Mouse (Mus musculus) heart, adult 2 months (tissue): ENCODE results near the gene Col1a1. TPM values are rescaled to one million over a fixed set of nuclear protein-coding genes. Genes with fewer than 3 reads are reported as not detected.

Experiments
- DNase-seq, 2 experiments: peaks; one replicate each; pipeline ENCODE4 v3.0.0; 2021
- H3K27ac ChIP-seq: fragments of 200-600 bp; 2 replicates; pipeline ENCODE4 v1.8.1; 2022
- H3K27me3 ChIP-seq: fragments of 200-500 bp; 2 replicates; pipeline ENCODE4 v1.6.1; 2012; ENCODE audit warnings: mild to moderate bottlenecking, low read length, inconsistent platforms, mixed read lengths; ENCODE audit not compliant: control insufficient read depth, insufficient read depth
- H3K36me3 ChIP-seq: fragments of 200-500 bp; 2 replicates; pipeline ENCODE4 v1.6.1; 2012; ENCODE audit warnings: low read length, inconsistent platforms; ENCODE audit not compliant: control insufficient read depth, insufficient read depth
- H3K4me1 ChIP-seq: fragments of 200-500 bp; 2 replicates; pipeline ENCODE4 v1.6.1; 2011; ENCODE audit warnings: low read length; ENCODE audit not compliant: control insufficient read depth, insufficient read depth
- H3K4me3 ChIP-seq: fragments of 200-600 bp; 2 replicates; pipeline ENCODE4 v1.8.1; 2022
- H3K79me2 ChIP-seq: fragments of 200-500 bp; replicated peaks from 2 replicates; pipeline ENCODE4 v1.6.1; 2012; ENCODE audit warnings: mild to moderate bottlenecking, inconsistent platforms, low read length, moderate library complexity, mixed read lengths; ENCODE audit not compliant: control insufficient read depth, insufficient read depth
- H3K9ac ChIP-seq: fragments of 200-500 bp; 2 replicates; pipeline ENCODE4 v1.6.1; 2012; ENCODE audit warnings: low read depth, mild to moderate bottlenecking, control low read depth, inconsistent platforms, low read length, mixed read lengths
- CTCF ChIP-seq: fragments of 200-600 bp; IDR thresholded peaks from 2 replicates; pipeline ENCODE4 v1.8.1; 2022; ENCODE audit warnings: antibody characterized with exemption, mild to moderate bottlenecking, moderate library complexity
- EP300 ChIP-seq: fragments of 200-500 bp; IDR thresholded peaks from 2 replicates; pipeline ENCODE4 v1.6.1; 2011; ENCODE audit warnings: low read depth, low read length, control low read depth; ENCODE audit not compliant: insufficient read depth
- POLR2A ChIP-seq: fragments of 200-500 bp; IDR thresholded peaks from 2 replicates; pipeline ENCODE4 v1.6.1; 2011; ENCODE audit warnings: mild to moderate bottlenecking, low read depth, low read length, control low read depth; ENCODE audit not compliant: insufficient read depth
- WGBS: fragments of 180-500 bp; shearing (Covaris S2); methylation state at CpG from one replicate; pipeline ENCODE4 v1.1.7; 2018; 5-methylcytosine and 5-hydroxymethylcytosine counted together
- intact Hi-C: fragments of 180-260 bp; cut with DNase I; formaldehyde crosslinking; loops from one replicate; pipeline ENCODE4 v1.15.1; 2025
- polyA plus RNA-seq: library from polyadenylated mRNA; depleted of rRNA; stranded (reverse); fragments of >200 nt; gene quantifications from 2 replicates; pipeline ENCODE4 v1.2.3, GENCODE M21; 2012
- total RNA-seq, 2 experiments: library from RNA; stranded (reverse); gene quantifications; 2 replicates each; pipeline ENCODE4 v1.2.3; 2021

Col1a1 gene
- total and polyA plus RNA-seq, 3 experiments = 51.1 to 82.4 (median 67.7) TPM

GRCm38 (mm10) chr11:94979462-94980179, 43.6 kb downstream of the Col1a1 start:
- intact Hi-C loops = loop anchor here (1.0 to 2.0 kb wide), 4 partner anchors 10 to 63 kb away; no protein-coding TSS in a partner anchor
- no peak for TF ChIP-seq EP300
- TF ChIP-seq CTCF = no peak
- TF ChIP-seq POLR2A = no peak
- Histone ChIP-seq H3K4me3 (peak overlapping the region; percentile 38; the same call in 1 of the 2 replicates), H3K9ac (no peak overlapping the region), H3K27me3 (no peaks in the 10 kb centered on the region), H3K79me2 (no peaks in the 10 kb centered on the region), H3K4me1 (peaks cover 1% of the 10 kb centered on the region; the same call in 1 of the 2 replicates), H3K27ac (peak overlapping the region; percentile 81), H3K36me3 (no peaks in the 10 kb centered on the region)
- whole genome bisulfite sequencing = 63% methylated on average over 11 of the region's 11 CpGs
- DNase-seq = peak in 1 of 2 experiments; percentile 7

DNA sequence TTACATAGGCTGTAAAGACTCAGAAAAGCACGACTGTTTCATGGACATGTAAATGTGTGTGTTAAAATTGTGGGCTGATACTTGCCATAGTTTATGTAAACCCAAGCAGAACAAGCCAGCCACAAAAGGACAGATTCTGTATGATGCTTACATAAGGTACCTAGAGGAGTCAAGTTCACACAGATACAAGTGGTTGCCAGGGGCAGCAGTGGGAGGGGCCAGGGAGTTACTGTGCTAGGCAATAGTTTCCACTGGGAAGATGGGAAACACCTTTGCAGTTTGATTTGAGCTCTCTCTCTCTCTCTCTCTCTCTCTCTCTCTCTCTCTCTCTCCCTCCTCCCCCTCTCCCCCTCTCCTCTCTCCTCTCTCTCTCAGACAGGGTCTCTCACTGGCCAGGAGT, 49.1 kb downstream of the Col1a1 start:
- TF ChIP-seq POLR2A (no peak), EP300 (no peak), CTCF (no peak)
- WGBS = 49% methylated on average over 1 of the region's 1 CpGs
- Histone ChIP-seq H3K79me2 (no peaks in the 10 kb centered on the region), H3K4me3 (no peak overlapping the region), H3K27ac (no peak overlapping the region), H3K36me3 (no peaks in the 10 kb centered on the region), H3K27me3 (no peaks in the 10 kb centered on the region), H3K9ac (no peak overlapping the region), H3K4me1 (peaks cover 9% of the 10 kb centered on the region)
- intact Hi-C loops = no loop called here
- peak in 1 of 2 experiments; percentile 8 for DNase-seq

- intact Hi-C loops = no loop called here
- Histone ChIP-seq H3K27me3 (no peaks in the 10 kb centered on the region), H3K36me3 (no peaks in the 10 kb centered on the region), H3K4me3 (no peak overlapping the region), H3K4me1 (peaks cover 9% of the 10 kb centered on the region), H3K9ac (no peak overlapping the region), H3K27ac (no peak overlapping the region), H3K79me2 (no peaks in the 10 kb centered on the region)
- 74% methylated on average over 5 of the region's 5 CpGs for WGBS
- TF ChIP-seq CTCF (no peak), POLR2A (no peak), EP300 (no peak)
- DNase-seq = peak in 1 of 2 experiments; percentile 17
These were observed 49.8 kb downstream of the Col1a1 start for GRCm38 (mm10) chr11:94985822-94986221.

DNA sequence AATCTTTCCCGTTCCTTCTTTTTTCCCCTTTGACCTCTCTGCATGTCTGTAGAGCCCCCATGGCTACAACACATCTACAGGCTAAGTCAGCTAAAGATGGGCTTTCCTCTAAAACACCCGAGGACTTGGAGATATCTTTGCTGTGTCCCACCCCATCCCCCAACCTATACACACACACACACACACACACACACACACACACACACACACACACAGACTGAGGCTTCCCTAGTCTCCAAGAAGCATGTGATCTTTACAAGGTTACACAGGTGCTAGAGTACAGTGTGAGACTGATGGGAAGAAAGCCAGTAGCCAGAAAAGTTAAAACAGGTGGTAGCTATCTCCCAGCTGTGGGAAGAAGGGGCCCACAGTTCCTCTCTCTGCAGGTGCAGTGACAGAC, 50.4 kb downstream of the Col1a1 start:
- no peak for TF ChIP-seq POLR2A
- no peak for TF ChIP-seq CTCF
- TF ChIP-seq EP300 = no peak
- H3K9ac ChIP-seq = no peak overlapping the region
- H3K27ac ChIP-seq = no peak overlapping the region
- no peaks in the 10 kb centered on the region for H3K27me3 ChIP-seq
- WGBS = 56% methylated on average over 2 of the region's 2 CpGs
- H3K79me2 ChIP-seq = no peaks in the 10 kb centered on the region
- peaks cover 9% of the 10 kb centered on the region for H3K4me1 ChIP-seq
- intact Hi-C loops = no loop called here
- no peaks in the 10 kb centered on the region for H3K36me3 ChIP-seq
- no peak overlapping the region for H3K4me3 ChIP-seq
- DNase-seq = no peak

GRCm38 (mm10) chr11:94987341-94987740, 51.3 kb downstream of the Col1a1 start:
- Histone ChIP-seq H3K27ac (no peak overlapping the region), H3K9ac (no peak overlapping the region), H3K4me3 (no peak overlapping the region), H3K27me3 (no peaks in the 10 kb centered on the region), H3K36me3 (no peaks in the 10 kb centered on the region), H3K4me1 (peaks cover 9% of the 10 kb centered on the region), H3K79me2 (peaks cover 3% of the 10 kb centered on the region)
- intact Hi-C loops = no loop called here
- 33% methylated on average over 6 of the region's 6 CpGs for WGBS
- TF ChIP-seq EP300 (no peak), POLR2A (no peak), CTCF (no peak)
- DNase-seq = no peak

- peaks cover 9% of the 10 kb centered on the region for H3K4me1 ChIP-seq
- intact Hi-C loops = no loop called here
- no peak overlapping the region for H3K9ac ChIP-seq
- no peaks in the 10 kb centered on the region for H3K27me3 ChIP-seq
- peaks cover 4% of the 10 kb centered on the region for H3K79me2 ChIP-seq
- TF ChIP-seq EP300 (no peak), POLR2A (no peak), CTCF (no peak)
- DNase-seq = peak in 1 of 2 experiments; percentile 13
- H3K27ac ChIP-seq = no peak overlapping the region
- no peak overlapping the region for H3K4me3 ChIP-seq
- 74% methylated on average over 8 of the region's 8 CpGs for WGBS
- no peaks in the 10 kb centered on the region for H3K36me3 ChIP-seq
These were observed 51.8 kb downstream of the Col1a1 start for GRCm38 (mm10) chr11:94987851-94988250.
